Mouse (Mus musculus) ES-Bruce4 (cell line): Measurements from ENCODE around the gene Plin5.
"Not testable (repeated sequence)": the region's sequence is repeated elsewhere in the genome, so short reads cannot be mapped to it uniquely, and the experiment has no call there.

Experiments
- CTCF ChIP-seq: IDR thresholded peaks from one replicate; pipeline ENCODE4 v1.8.1; 2011; ENCODE audit warnings: low read depth, low read length
- EP300 ChIP-seq: IDR thresholded peaks from 2 replicates; pipeline ENCODE4 v1.6.1; 2011; ENCODE audit warnings: low read depth, low read length; ENCODE audit not compliant: insufficient read depth

- not testable (repeated sequence) for TF ChIP-seq CTCF, EP300
Observed at GRCm38 (mm10) chr17:56065715-56066114, 51.7 kb downstream of the Plin5 start.
